Mouse (Mus musculus) kidney, postnatal 10 days (tissue): ENCODE results near the gene C1qtnf9.

Source experiments
- DNase-seq: peaks from one replicate; pipeline ENCODE4 v3.0.0; 2021; ENCODE audit warnings: mixed read lengths

C1qtnf9 gene

GRCm38 (mm10) chr14:60767884-60768283 lies at the start of gene C1qtnf9:
Gene C1qtnf9 (plus strand): TSS chr14:60768134.
- no peak for DNase-seq

- DNase-seq: no peak
Observed at GRCm38 (mm10) chr14:60721304-60721703, 46.6 kb upstream of the C1qtnf9 start.

- DNase-seq: no peak
Observed at GRCm38 (mm10) chr14:60721938-60722337, 46.0 kb upstream of the C1qtnf9 start.

GRCm38 (mm10) chr14:60726091-60726490 lies 41.8 kb upstream of the C1qtnf9 start:
- DNase-seq: peak; percentile 39

GRCm38 (mm10) chr14:60727130-60727529 lies 40.8 kb upstream of the C1qtnf9 start:
- DNase-seq: no peak

- DNase-seq: no peak
Observed at GRCm38 (mm10) chr14:60732081-60732480, 35.9 kb upstream of the C1qtnf9 start.

- peak; percentile 69 for DNase-seq
Observed at GRCm38 (mm10) chr14:60732787-60733186, 35.1 kb upstream of the C1qtnf9 start.

- DNase-seq: no peak
Observed at GRCm38 (mm10) chr14:60733706-60734105, 34.2 kb upstream of the C1qtnf9 start.

GRCm38 (mm10) chr14:60735206-60735605 lies 32.7 kb upstream of the C1qtnf9 start:
- DNase-seq: no peak

GRCm38 (mm10) chr14:60735848-60736547 lies 31.9 kb upstream of the C1qtnf9 start:
- DNase-seq: no peak

GRCm38 (mm10) chr14:60736591-60737192 lies 31.2 kb upstream of the C1qtnf9 start:
- DNase-seq: peak; percentile 57

GRCm38 (mm10) chr14:60737202-60737611 lies 30.7 kb upstream of the C1qtnf9 start:
- DNase-seq: no peak

- no peak for DNase-seq
Observed at GRCm38 (mm10) chr14:60738434-60738938, 29.4 kb upstream of the C1qtnf9 start.

- no peak for DNase-seq
Observed at GRCm38 (mm10) chr14:60739155-60739554, 28.8 kb upstream of the C1qtnf9 start.

- no peak for DNase-seq
Observed at GRCm38 (mm10) chr14:60739616-60740015, 28.3 kb upstream of the C1qtnf9 start.

- no peak for DNase-seq
Observed at GRCm38 (mm10) chr14:60740507-60740906, 27.4 kb upstream of the C1qtnf9 start.

GRCm38 (mm10) chr14:60741033-60741432 lies 26.9 kb upstream of the C1qtnf9 start:
- DNase-seq: no peak

- DNase-seq: peak; percentile 68
Observed at GRCm38 (mm10) chr14:60741490-60741981, 26.4 kb upstream of the C1qtnf9 start.

GRCm38 (mm10) chr14:60743681-60744080 lies 24.3 kb upstream of the C1qtnf9 start:
- DNase-seq: no peak

- no peak for DNase-seq
Observed at GRCm38 (mm10) chr14:60745201-60745600, 22.7 kb upstream of the C1qtnf9 start.

GRCm38 (mm10) chr14:60746141-60746540 lies 21.8 kb upstream of the C1qtnf9 start:
- no peak for DNase-seq

- no peak for DNase-seq
Observed at GRCm38 (mm10) chr14:60747154-60747870, 20.6 kb upstream of the C1qtnf9 start.

- DNase-seq: no peak
Observed at GRCm38 (mm10) chr14:60749880-60750279, 18.1 kb upstream of the C1qtnf9 start.
